Mouse (Mus musculus) cerebellum, adult 11 months (tissue): ENCODE measurements around the gene Dstn.

Experiments
- DNase-seq: peaks from one replicate; pipeline ENCODE4 v3.0.0; 2022

Dstn gene

DNA sequence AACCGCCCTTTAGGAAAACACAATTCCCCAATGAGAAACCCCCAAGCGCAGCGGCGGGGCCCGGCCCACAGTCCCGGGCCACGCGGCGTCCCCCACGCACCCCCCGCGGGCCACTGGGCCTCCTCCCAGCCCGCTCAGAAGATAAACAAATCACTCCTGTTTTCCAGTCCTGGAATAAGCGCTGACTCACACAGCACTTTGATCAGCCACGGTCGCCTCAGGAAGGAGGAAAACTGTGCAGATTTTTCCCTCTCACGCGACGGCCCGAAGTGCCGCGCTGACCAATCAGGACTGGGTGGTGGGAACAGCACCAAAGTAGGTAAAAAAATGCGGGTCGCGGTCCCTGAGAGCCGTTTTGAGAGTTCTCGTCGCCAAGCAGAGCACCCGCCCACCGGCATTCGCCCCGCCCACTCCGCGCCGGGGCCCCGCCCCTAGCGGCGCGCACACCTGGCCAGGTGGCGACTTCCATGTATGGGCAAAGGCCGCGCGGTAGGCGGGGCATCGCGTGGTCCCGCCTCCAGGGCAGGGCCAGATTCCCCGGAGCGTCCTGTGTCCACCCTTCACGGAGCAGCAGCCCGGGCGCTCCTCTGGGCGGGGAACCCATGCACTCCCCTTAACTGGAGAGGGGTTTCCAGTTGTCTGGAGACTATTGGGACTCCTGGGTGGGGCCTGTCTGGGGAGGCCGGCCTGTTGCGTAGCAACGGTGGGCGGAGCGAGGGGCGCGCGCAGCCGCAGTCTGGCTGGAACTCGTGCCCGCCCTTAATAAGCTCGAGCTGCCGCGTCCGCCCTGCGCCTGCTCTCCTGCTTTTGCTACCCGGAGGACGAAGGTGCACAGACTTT, at the start of gene Dstn:
TSS of gene Dstn (plus strand) at position 561 of the 840 bp plus-strand sequence.
- DNase-seq: peak; percentile 96

DNA sequence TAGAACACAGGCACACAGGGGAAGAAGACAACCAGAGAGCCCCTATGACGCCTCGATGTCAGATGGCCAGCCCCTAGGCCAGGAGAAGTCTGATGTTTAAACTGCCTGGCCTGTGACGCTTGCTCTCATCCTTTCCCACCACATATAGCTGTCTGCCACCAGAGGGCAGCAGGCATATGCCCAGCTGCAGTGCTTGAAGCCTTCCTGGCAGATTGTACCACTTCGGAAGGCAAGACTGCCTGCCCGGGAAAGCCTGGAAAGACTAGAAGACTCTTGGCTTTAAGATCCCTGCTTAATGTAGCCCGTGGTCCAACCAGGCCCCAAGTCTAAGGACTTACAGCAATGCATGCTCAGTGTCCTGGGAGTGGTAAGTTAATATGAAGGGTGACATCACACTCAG, 47.8 kb upstream of the Dstn start:
- DNase-seq: peak; percentile 64

GRCm38 (mm10) chr2:143870936-143871688, 44.0 kb upstream of the Dstn start:
- DNase-seq: no peak

DNA sequence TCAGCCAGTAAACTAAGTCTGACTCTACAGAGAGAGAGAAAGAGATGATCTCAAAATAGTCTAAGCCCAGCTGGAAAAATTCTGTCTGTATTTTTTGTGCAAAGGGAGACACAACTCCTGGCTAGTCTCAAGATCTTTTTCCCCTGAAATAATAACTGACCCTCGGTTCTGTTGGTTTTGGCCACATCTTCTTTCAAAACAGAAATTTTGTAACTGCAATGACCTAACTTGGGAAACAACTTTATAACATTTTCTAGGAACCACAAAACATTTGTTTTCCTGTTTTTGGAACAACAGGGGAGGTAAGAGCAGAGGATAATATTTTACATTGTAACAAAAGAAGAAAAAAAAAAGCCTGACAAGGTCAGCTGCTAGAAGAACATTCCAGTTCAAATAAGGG, 39.1 kb upstream of the Dstn start:
- DNase-seq: no peak

GRCm38 (mm10) chr2:143876929-143877632, 38.0 kb upstream of the Dstn start:
- DNase-seq: no peak

- DNase-seq: no peak
Observed at GRCm38 (mm10) chr2:143879311-143879710, 35.8 kb upstream of the Dstn start.

GRCm38 (mm10) chr2:143882002-143882401, 33.1 kb upstream of the Dstn start:
- no peak for DNase-seq

- no peak for DNase-seq
Observed at GRCm38 (mm10) chr2:143882606-143883288, 32.4 kb upstream of the Dstn start.

DNA sequence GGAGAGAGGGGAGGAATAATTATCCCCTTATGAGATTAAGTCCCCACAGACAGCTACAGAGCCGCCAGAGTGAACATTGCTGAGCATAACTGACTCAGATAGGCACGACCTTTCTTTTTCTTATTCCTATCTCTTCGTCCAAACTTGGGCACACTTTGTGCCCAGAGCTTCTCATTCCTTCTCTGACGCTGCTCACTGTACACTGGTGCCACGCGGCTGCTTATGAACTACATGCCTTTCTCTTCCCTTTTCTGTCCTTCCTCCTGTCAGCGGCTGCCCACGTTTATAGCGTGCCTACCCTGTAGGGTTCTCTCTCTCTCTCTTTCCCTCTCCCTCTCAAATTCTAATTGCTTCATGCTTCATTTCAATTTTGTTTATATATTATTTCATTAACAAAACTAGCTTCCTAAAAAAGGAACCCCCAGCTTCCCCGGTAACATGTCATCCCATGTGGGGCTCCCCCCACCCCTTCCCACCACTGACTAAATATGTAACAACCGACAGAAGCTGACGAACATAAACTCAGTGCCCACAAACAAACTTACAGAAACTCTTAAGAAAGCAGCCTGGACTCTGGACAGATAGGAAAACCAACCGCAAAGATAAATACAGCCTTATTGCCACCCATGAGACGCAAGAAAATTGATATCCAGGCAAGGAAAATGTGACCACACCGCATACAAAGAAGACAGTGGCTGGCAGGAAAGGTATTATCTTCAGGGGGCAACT, 25.8 kb upstream of the Dstn start:
- DNase-seq: no peak

GRCm38 (mm10) chr2:143889860-143890433, 25.2 kb upstream of the Dstn start:
- no peak for DNase-seq

GRCm38 (mm10) chr2:143891302-143892048, 23.6 kb upstream of the Dstn start:
- no peak for DNase-seq

GRCm38 (mm10) chr2:143899470-143900220, 15.5 kb upstream of the Dstn start:
- DNase-seq: no peak

DNA sequence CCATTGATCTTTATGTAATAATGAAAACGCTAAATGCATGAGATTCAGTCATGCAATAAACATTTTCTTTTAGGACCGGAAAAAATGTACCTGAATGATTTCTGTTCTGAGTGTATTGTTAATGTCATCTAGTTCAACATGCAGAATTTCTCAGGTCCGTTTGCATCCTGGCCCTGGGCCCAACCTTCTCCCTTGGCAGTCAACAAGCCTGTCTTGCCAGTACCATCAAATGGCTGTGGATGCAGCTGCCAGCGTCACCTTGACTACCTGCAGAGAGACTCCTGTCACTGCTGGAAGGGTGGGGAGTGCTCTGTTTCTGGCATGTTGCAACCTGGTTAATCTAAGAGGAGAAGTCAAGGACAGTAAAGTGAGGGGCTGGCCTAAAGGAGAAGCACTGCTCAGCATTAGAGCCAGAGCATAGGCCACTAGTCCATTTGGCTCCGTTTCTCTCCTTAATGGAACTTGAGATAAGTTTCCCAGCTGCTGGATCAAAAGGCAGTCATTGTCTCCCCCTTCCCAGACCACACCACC, 14.2 kb upstream of the Dstn start:
- no peak for DNase-seq

GRCm38 (mm10) chr2:143903376-143904045, 11.6 kb upstream of the Dstn start:
- no peak for DNase-seq

DNA sequence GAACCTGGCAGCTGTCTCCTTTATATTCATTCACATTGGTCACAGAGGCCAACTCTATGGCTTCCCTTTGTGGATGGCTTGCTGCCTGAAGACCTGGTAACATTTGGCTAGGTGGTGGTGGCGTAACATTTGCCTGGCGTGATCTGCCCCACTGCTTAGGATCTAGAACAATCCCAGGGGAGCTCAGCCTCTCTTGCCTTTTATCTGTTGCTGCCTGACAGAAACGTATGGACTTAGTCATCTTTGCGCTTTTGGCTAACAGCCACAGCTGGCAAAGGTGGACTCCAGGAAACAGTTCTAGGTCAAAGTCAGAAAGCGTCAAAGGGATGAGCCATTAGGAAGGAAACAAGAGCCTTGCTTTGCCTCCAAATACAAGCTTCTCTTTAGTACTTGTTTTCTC, 10.2 kb upstream of the Dstn start:
- no peak for DNase-seq

- DNase-seq: no peak
Observed at GRCm38 (mm10) chr2:143909230-143909629, 5.9 kb upstream of the Dstn start.

- DNase-seq: no peak
Observed at GRCm38 (mm10) chr2:143912199-143912598, 2.9 kb upstream of the Dstn start.

- no peak for DNase-seq
Observed at GRCm38 (mm10) chr2:143914221-143914620, 899 bp upstream of the Dstn start.

DNA sequence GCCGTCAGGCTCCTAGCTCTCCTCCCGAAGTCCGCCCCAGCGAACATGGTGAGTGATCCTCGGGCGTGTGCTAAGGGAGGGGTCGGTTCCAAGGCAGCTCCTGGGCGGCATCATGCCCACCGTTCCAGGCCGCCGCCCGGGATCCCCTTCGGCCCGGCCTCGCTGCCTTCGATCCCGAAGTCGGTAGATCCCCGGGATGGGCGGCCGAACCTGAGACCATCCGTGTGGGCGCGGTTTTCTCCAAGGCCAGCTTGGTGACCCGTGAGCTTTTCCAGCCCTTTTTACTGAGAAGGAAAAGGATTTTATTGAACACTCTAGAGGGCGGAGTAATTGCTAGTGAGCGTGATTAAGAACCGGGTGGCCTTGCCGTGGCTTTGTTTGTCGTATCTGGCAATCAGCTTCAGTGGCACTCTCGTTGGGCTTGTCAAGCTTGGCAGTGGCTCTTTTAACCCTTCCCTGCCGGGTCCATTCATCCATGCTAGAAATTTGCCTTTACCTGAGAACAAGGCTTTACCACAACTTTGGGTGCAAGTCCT, 548 bp downstream of the Dstn start:
- DNase-seq: no peak
